Mouse (Mus musculus): ENCODE results near the gene Slc12a9. TPM values are rescaled to one million over a fixed set of nuclear protein-coding genes. Genes with fewer than 3 reads are reported as not detected.
"Not testable (repeated sequence)": the region's sequence is repeated elsewhere in the genome, so short reads cannot be mapped to it uniquely, and the experiment has no call there.

The Slc12a9 gene
- total RNA-seq, 2 experiments from 2014 or later: 3.1 to 3.3 TPM

DNA sequence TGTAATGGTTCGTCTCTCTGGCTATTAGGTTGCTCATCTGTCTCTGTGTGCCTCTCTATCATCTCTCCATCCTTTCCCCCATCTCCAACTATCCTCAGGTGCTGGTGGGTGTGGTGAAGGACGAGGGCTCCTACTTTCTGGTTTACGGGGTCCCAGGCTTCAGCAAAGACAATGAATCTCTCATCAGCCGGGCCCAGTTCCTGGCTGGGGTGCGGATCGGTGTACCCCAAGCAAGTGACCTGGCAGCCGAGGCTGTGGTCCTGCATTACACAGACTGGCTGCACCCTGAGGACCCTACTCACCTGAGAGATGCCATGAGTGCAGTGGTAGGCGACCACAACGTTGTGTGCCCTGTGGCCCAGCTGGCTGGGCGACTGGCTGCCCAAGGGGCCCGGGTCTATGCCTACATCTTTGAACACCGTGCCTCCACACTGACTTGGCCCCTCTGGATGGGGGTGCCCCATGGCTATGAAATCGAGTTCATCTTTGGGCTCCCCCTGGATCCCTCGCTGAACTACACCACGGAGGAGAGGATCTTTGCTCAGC is 41.9 kb downstream of the Slc12a9 start:
- intact Hi-C loops (cut with DNase I; ENCODE audit: low total_unique reads): no loop called here
- no peak for DNase-seq

DNA sequence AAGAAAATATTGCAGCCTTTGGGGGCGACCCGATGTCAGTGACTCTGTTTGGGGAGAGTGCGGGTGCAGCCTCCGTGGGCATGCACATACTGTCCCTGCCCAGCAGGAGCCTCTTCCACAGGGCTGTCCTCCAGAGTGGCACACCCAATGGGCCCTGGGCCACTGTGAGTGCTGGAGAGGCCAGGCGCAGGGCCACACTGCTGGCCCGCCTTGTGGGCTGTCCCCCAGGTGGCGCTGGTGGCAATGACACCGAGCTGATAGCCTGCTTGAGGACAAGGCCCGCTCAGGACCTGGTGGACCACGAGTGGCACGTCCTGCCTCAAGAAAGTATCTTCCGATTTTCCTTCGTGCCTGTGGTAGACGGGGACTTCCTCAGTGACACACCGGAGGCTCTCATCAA is 42.7 kb downstream of the Slc12a9 start:
- peak; percentile 81 for DNase-seq
- intact Hi-C loops (cut with DNase I; ENCODE audit: low total_unique reads): no loop called here

- intact Hi-C loops (cut with DNase I; ENCODE audit: low total_unique reads): loop anchor here (2.0 kb wide), 1 partner anchor 159 kb away; no protein-coding TSS in a partner anchor
- no peak for DNase-seq
Measured at GRCm38 (mm10) chr5:137289591-137290365, 43.6 kb downstream of the Slc12a9 start.

DNA sequence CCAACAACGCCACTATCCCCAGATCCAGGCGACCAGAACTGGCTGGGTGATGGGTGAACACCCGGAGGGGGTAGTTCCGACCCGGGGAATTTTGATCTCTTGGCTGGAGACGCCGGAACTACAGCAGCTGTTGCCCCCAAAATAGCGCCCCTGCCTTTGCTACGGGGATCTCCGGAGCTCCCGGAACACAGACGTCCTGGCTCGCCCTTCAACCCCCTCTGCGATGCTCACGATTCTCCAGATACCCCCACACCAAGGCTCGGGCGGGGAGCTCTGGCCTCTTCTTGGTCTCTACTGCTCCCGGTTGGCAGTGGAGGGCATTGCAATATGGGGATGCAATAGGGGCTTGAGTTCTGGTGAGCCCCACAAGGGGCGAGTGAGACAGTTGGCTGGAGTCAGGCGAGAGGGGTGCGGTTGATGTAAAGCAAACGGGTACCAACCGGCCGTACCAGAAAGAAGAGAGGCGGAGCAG is 44.4 kb downstream of the Slc12a9 start:
- DNase-seq: peak; percentile 68
- intact Hi-C loops (cut with DNase I; ENCODE audit: low total_unique reads): loop anchor here (2.0 kb wide), 1 partner anchor 158 kb away; no protein-coding TSS in a partner anchor

DNA sequence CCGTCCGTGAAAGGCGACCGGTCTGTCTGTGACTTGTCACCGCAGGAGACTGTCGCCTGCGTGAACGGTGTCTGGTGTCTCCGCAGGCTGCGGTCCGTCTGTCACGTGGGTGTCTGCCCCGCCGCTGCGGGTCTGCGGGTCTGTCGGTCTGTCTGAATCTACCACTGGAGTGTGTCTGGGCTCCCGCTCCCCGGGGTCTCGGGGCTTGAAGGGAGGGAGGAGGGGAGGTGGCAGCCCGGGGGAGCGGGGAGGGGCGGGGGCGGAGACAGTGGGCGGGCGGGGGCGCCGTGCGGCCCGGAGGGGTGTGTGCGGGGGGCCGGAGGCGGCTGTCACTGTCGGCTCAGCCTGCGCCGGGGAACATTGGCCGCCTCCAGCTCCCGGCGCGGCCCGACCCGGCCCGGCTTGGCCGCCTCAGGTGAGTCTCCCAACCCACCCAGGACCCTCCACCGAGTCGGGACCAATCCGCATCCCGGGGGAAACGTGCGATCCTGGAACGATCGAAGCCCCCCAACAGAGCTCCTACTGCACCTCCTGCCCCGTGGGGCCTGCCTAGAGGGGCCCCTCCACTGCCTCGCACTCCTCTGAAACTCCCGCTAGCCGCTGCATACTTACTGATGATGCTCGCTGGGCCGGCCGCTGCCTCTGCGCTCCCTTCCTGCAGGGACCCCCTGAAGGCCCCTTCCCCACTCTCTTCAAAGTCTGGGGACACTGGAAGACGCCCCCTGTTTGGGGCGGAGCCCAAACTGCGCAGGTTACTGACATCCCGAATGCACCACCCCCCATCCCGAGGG is 45.2 kb downstream of the Slc12a9 start:
- intact Hi-C loops (cut with DNase I; ENCODE audit: low total_unique reads): loop anchor here (2.0 kb wide), 1 partner anchor 157 kb away; no protein-coding TSS in a partner anchor
- no peak for DNase-seq

GRCm38 (mm10) chr5:137287032-137287952 is 46.1 kb downstream of the Slc12a9 start, which contains the start of gene Ache:
TSS of gene Ache (plus strand) at chr5:137287519.
- intact Hi-C loops (cut with DNase I; ENCODE audit: low total_unique reads): no loop called here
- no peak for DNase-seq

GRCm38 (mm10) chr5:137286655-137287031 is 46.8 kb downstream of the Slc12a9 start:
- peak; percentile 92 for DNase-seq
- intact Hi-C loops (cut with DNase I; ENCODE audit: low total_unique reads): no loop called here

DNA sequence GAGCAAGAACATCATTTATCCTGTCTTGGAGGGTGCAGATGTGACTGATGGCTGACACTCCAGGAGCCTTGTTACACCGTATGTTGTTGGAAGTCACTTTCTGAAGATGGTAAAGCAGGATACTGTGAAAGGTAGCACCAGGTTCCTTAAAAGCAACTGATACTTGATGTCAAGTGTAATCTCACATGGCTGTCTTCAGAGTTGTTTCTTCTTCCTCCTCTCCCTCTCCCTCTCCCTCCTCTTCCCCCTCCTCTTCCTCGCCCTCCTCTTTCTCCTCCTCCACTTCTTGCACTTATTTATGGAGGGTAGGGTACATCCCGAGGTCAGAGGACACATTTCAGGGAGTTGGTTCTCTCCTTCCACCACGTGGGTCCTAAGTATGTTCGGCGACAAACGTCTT is 47.4 kb downstream of the Slc12a9 start:
- intact Hi-C loops (cut with DNase I; ENCODE audit: low total_unique reads): no loop called here
- no peak for DNase-seq

- intact Hi-C loops (cut with DNase I; ENCODE audit: low total_unique reads): no loop called here
- no peak for DNase-seq
Measured at GRCm38 (mm10) chr5:137285045-137285444, 48.4 kb downstream of the Slc12a9 start.

- intact Hi-C loops (cut with DNase I; ENCODE audit: low total_unique reads); DNase-seq: not testable (repeated sequence)
Measured at GRCm38 (mm10) chr5:137284411-137284810, 49.0 kb downstream of the Slc12a9 start.

DNA sequence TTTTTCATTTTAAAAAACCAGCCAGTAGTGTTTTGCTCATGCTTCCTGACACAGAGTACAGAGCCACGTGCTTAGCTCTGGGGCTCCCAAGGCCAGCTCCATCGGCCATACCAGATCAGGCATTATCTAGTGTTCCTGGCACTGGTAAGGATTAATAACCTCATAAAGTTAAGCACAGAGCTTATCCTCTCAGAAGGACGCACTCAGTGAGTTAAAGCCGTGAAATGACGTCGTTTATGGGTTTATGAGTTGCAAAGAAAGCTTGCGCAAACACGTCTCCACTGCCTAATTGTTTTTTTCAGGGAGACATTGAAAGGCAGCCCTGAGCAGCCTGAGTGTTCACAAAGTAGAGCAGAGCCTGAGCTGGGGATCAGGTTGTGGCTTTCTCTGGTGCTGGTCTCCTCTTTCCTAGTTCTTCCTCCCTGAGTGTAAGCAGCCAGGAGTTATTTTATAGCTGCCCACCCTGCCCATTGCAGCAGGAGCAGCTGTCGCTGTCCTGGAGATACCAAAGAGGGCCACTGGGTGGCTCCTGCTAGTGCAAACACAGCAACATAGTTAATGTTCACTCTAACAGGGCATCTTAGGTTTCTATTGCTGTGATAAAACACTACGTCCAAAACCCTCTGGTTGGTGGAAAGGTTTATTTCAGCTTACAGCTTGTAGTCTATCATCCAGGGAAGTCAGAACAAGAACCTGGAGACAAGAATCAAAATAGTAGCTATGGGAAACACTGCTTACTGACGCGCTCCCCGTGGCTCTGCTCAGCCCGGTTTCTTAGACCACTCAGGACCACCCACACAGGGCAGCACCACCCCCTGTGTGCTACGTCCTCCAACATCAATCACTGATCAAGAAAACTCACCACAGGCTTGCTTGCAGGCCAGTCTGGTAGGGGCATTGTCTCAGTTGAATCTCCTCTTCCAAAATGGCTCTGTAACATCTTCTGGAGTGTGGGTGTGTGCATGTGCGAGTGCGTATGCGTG is 55.7 kb downstream of the Slc12a9 start:
- intact Hi-C loops (cut with DNase I; ENCODE audit: low total_unique reads): no loop called here
- DNase-seq: no peak

DNA sequence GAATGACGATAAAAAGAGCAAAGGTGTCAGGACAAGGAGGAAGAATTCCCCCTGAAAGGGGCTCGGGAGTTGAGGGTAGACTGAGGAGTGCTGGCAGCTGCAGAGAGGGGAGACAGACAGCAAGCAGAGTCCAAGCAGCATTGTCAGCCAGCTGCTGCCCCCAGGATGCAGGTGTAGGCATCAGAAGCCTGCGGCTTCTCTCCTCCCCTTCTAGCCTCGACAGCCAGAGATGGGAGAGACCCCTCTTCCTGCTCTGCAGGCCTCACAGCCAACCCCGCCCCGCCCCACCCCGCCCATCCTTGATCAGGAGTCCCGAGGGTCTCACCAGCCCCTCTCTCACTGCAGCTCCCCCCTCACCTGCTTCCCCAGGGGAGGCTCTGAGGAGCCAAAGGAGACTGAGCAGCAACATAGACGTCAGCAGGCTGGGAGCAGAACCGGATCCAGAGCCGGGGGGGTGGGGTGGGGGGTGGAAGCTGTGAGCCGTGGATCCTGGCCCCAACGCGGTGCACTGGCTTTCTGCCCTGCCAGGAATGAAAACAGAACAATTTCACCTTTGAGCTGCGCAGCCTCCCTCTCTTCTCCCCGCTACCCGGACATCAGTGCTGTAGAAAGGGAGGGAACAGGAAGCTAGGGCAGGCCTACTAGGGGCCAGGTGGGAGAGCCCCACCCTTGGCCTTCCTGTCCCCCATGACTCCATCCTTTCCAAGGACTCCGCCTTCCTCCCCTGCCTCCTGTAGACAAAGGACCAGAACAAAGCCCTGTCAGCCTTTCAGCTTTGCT is 65.1 kb downstream of the Slc12a9 start:
- no peak for DNase-seq
- intact Hi-C loops (cut with DNase I; ENCODE audit: low total_unique reads): no loop called here

DNA sequence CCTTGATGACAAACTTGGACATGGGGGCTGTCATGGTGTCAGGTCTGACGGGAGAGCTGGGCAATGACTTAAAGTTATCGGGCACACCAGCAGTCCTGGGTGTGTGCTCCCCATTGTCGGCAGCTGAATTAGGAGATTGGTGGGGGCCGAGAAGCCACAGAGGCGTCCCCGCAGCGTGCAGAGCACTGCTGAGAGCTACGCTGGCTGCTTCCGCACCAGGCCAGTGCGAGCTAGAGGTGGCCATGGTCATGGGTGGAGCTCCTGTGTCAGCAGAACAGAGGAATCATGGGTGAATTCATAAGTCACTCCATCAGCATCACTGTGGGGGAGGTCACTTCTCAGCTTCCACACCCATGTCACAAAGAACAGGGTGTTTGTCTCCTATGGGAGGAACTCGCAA is 68.6 kb downstream of the Slc12a9 start:
- no peak for DNase-seq
- intact Hi-C loops (cut with DNase I; ENCODE audit: low total_unique reads): no loop called here
